In genomic region chr10:106736230-106737063, GRCm38 (mm10) we compare ENCODE assay signal across 18 mouse cellular contexts.
DNase-seq lines count a peak whose midpoint lies in the region; ATAC-seq and TF ChIP-seq lines count a peak whose summit lies in the region.
"Had no signal": no experiment of that assay in that cellular context is flagged by ENCODE, and none has a peak within 500 bp of the region (broad histone marks: within the 10 kb centered on the region; RNA-seq: fewer than 3 reads in every experiment).

No protein-coding gene starts in this region.

- H3K36me3 ChIP-seq in forebrain, embryonic 11.5 days (ENCODE audit: control insufficient read depth, insufficient read depth, low read length), result no peaks in the 10 kb centered on the region
- no peaks in the 10 kb centered on the region for H3K36me3 ChIP-seq in forebrain, embryonic 13.5 days (ENCODE audit: poor library complexity, severe bottlenecking)
- H3K36me3 ChIP-seq in midbrain, postnatal 0 days (ENCODE audit: insufficient read depth, low read length), result no peaks in the 10 kb centered on the region
- no peaks in the 10 kb centered on the region for H3K36me3 ChIP-seq in midbrain, embryonic 14.5 days (ENCODE audit: control insufficient read depth, insufficient read depth, low read length)
- H3K36me3 ChIP-seq in kidney, embryonic 14.5 days (ENCODE audit: control insufficient read depth, insufficient read depth, low read length), result no peaks in the 10 kb centered on the region
- H3K36me3 ChIP-seq: embryonic facial prominence, embryonic 15.5 days; heart, embryonic 10.5 days; midbrain, embryonic 12.5 days; neural tube, embryonic 12.5 days had no signal

- H3K4me3 ChIP-seq in forebrain, embryonic 11.5 days (ENCODE audit: low read depth, low read length), result no peak overlapping the region
- no peak overlapping the region for H3K4me3 ChIP-seq in forebrain, embryonic 13.5 days
- H3K4me3 ChIP-seq in midbrain, postnatal 0 days (ENCODE audit: low read depth, low read length), result no peak overlapping the region
- no peak overlapping the region for H3K4me3 ChIP-seq in midbrain, embryonic 14.5 days (replicated peaks; ENCODE audit: low read depth, low read length)
- H3K4me3 ChIP-seq in kidney, embryonic 14.5 days (ENCODE audit: low read length), result no peak overlapping the region
- H3K4me3 ChIP-seq: embryonic facial prominence, embryonic 15.5 days; heart, embryonic 10.5 days; midbrain, embryonic 12.5 days; neural tube, embryonic 12.5 days had no signal

- no peak overlapping the region for H3K27ac ChIP-seq in forebrain, embryonic 11.5 days (ENCODE audit: low read depth, low read length)
- no peak overlapping the region for H3K27ac ChIP-seq in forebrain, embryonic 13.5 days
- no peak overlapping the region for H3K27ac ChIP-seq in midbrain, postnatal 0 days (ENCODE audit: low read depth, low read length)
- H3K27ac ChIP-seq in midbrain, embryonic 14.5 days (replicated peaks; ENCODE audit: low read depth, low read length), result no peak overlapping the region
- H3K27ac ChIP-seq in kidney, embryonic 14.5 days (ENCODE audit: low read depth, low read length), result no peak overlapping the region
- H3K27ac ChIP-seq: embryonic facial prominence, embryonic 15.5 days; heart, embryonic 10.5 days; midbrain, embryonic 12.5 days; neural tube, embryonic 12.5 days had no signal

- DNase-seq in forebrain, embryonic 11.5 days (ENCODE audit: low spot score), result no peak
- DNase-seq in layer of hippocampus, adult 9-11 months, result peak; percentile 20
- DNase-seq in layer of hippocampus, adult 9-10 months (ENCODE audit: low spot score), result no peak
- peak; percentile 22 for DNase-seq in midbrain, postnatal 0 days (ENCODE audit: low spot score)
- no peak for DNase-seq in midbrain, embryonic 14.5 days
- DNase-seq: adrenal gland, adult 2 months; cerebellum, adult 18-20 months; cerebellum, postnatal 14 days; kidney, adult 11 months; kidney, postnatal 4 days; thymus, postnatal 14 days had no signal

- no peak overlapping the region for H3K4me2 ChIP-seq in forebrain, embryonic 11.5 days (ENCODE audit: low read depth, low read length, severe bottlenecking)
- no peak overlapping the region for H3K4me2 ChIP-seq in forebrain, embryonic 13.5 days
- H3K4me2 ChIP-seq in midbrain, postnatal 0 days (ENCODE audit: low read depth, low read length, poor library complexity, severe bottlenecking), result no peak overlapping the region
- no peak overlapping the region for H3K4me2 ChIP-seq in midbrain, embryonic 14.5 days (ENCODE audit: low read length)
- H3K4me2 ChIP-seq in kidney, embryonic 14.5 days (replicated peaks; ENCODE audit: low read depth, low read length), result no peak overlapping the region
- H3K4me2 ChIP-seq: embryonic facial prominence, embryonic 15.5 days; midbrain, embryonic 12.5 days; neural tube, embryonic 12.5 days had no signal

- no peaks in the 10 kb centered on the region for H3K4me1 ChIP-seq in forebrain, embryonic 11.5 days (replicated peaks; ENCODE audit: control insufficient read depth, insufficient read depth, low read length)
- no peaks in the 10 kb centered on the region for H3K4me1 ChIP-seq in forebrain, embryonic 13.5 days
- no peaks in the 10 kb centered on the region for H3K4me1 ChIP-seq in midbrain, postnatal 0 days (ENCODE audit: insufficient read depth, low read length)
- no peaks in the 10 kb centered on the region for H3K4me1 ChIP-seq in midbrain, embryonic 14.5 days (ENCODE audit: control insufficient read depth, insufficient read depth, low read length)
- no peaks in the 10 kb centered on the region for H3K4me1 ChIP-seq in kidney, embryonic 14.5 days (ENCODE audit: control insufficient read depth, insufficient read depth, low read length)
- H3K4me1 ChIP-seq: embryonic facial prominence, embryonic 15.5 days; heart, embryonic 10.5 days; midbrain, embryonic 12.5 days; neural tube, embryonic 12.5 days had no signal

- H3K27me3 ChIP-seq in forebrain, embryonic 11.5 days (ENCODE audit: control insufficient read depth, insufficient read depth, low read length), result no peaks in the 10 kb centered on the region
- H3K27me3 ChIP-seq in forebrain, embryonic 13.5 days, result no peaks in the 10 kb centered on the region
- H3K27me3 ChIP-seq in midbrain, postnatal 0 days (ENCODE audit: insufficient read depth, low read length), result no peaks in the 10 kb centered on the region
- no peaks in the 10 kb centered on the region for H3K27me3 ChIP-seq in midbrain, embryonic 14.5 days (ENCODE audit: control insufficient read depth, insufficient read depth, low read length)
- H3K27me3 ChIP-seq in kidney, embryonic 14.5 days (ENCODE audit: control insufficient read depth, insufficient read depth, low read length), result no peaks in the 10 kb centered on the region
- H3K27me3 ChIP-seq: embryonic facial prominence, embryonic 15.5 days; midbrain, embryonic 12.5 days; neural tube, embryonic 12.5 days had no signal

- no peak for TF ChIP-seq CTCF in midbrain, postnatal 0 days (IDR thresholded peaks at IDR 0.05)

- peak; percentile 61 for ATAC-seq in forebrain, embryonic 11.5 days (replicated peaks; ENCODE audit: low FRiP score)
- ATAC-seq in forebrain, embryonic 13.5 days, result no peak
- ATAC-seq in midbrain, postnatal 0 days (ENCODE audit: low FRiP score), result no peak
- no peak for ATAC-seq in midbrain, embryonic 14.5 days (ENCODE audit: low FRiP score, low TSS enrichment)
- ATAC-seq in kidney, embryonic 14.5 days (ENCODE audit: low FRiP score, low TSS enrichment), result no peak
- ATAC-seq: Patski had no signal

- 66% methylated on average over 4 of the region's 4 CpGs for WGBS in forebrain, embryonic 11.5 days
- WGBS in forebrain, embryonic 13.5 days, result 69% methylated on average over 4 of the region's 4 CpGs
- 81% methylated on average over 4 of the region's 4 CpGs for WGBS in midbrain, postnatal 0 days
- WGBS in midbrain, embryonic 14.5 days, result 85% methylated on average over 4 of the region's 4 CpGs
- 74% methylated on average over 4 of the region's 4 CpGs for WGBS in kidney, embryonic 14.5 days

- no peak overlapping the region for H3K9ac ChIP-seq in forebrain, embryonic 11.5 days (ENCODE audit: low read length)
- H3K9ac ChIP-seq in forebrain, embryonic 13.5 days, result no peak overlapping the region
- H3K9ac ChIP-seq in midbrain, postnatal 0 days (replicated peaks; ENCODE audit: low read length, poor library complexity, severe bottlenecking), result no peak overlapping the region
- H3K9ac ChIP-seq in midbrain, embryonic 14.5 days (replicated peaks; ENCODE audit: low read length), result no peak overlapping the region
- H3K9ac ChIP-seq in kidney, embryonic 14.5 days (ENCODE audit: low read depth, low read length), result no peak overlapping the region
- H3K9ac ChIP-seq: embryonic facial prominence, embryonic 15.5 days; midbrain, embryonic 12.5 days; neural tube, embryonic 12.5 days had no signal

- H3K9me3 ChIP-seq in forebrain, embryonic 11.5 days (ENCODE audit: control insufficient read depth, low read length), result no peaks in the 10 kb centered on the region
- no peaks in the 10 kb centered on the region for H3K9me3 ChIP-seq in forebrain, embryonic 13.5 days (replicated peaks)
- H3K9me3 ChIP-seq in midbrain, postnatal 0 days (ENCODE audit: low read length), result no peaks in the 10 kb centered on the region
- no peaks in the 10 kb centered on the region for H3K9me3 ChIP-seq in midbrain, embryonic 14.5 days (ENCODE audit: control insufficient read depth, low read length)
- H3K9me3 ChIP-seq in kidney, embryonic 14.5 days (ENCODE audit: control insufficient read depth, low read length), result no peaks in the 10 kb centered on the region
- H3K9me3 ChIP-seq: embryonic facial prominence, embryonic 15.5 days; heart, embryonic 10.5 days; midbrain, embryonic 12.5 days; neural tube, embryonic 12.5 days had no signal

Comparison
In these comparisons a context has a peak if more than half of its experiments do, and no peak if none do; other contexts are left out.
1. DNase-seq: peak in layer of hippocampus, adult 9-11 months (single experiment) and midbrain, postnatal 0 days (single experiment); none in forebrain, embryonic 11.5 days (single experiment), layer of hippocampus, adult 9-10 months (single experiment) and midbrain, embryonic 14.5 days (single experiment).